ENCODE assay signal across 20 mouse cellular contexts in genomic region chr13:24253551-24253950, GRCm38 (mm10). TPM values are rescaled to one million over a fixed set of nuclear protein-coding genes. Genes with fewer than 3 reads are reported as not detected.
DNase-seq lines count a peak whose midpoint lies in the region; ATAC-seq and TF ChIP-seq lines count a peak whose summit lies in the region.
"Had no signal": no experiment of that assay in that cellular context is flagged by ENCODE, and none has a peak within 500 bp of the region (broad histone marks: within the 10 kb centered on the region; RNA-seq: fewer than 3 reads in every experiment).

No protein-coding gene starts in this region.

- H3K27ac ChIP-seq in heart, postnatal 0 days (ENCODE audit: low read depth) = peak overlapping the region; percentile 48
- H3K27ac ChIP-seq in heart, embryonic 10.5 days = no peak overlapping the region
- peak overlapping the region; percentile 3; the same call in 1 of the 2 replicates for H3K27ac ChIP-seq in layer of hippocampus, adult 2 months
- H3K27ac ChIP-seq in intestine, postnatal 0 days (ENCODE audit: low read depth, low read length) = no peak overlapping the region
- H3K27ac ChIP-seq: embryonic facial prominence, embryonic 10.5 days; embryonic facial prominence, embryonic 13.5 days; forebrain, embryonic 12.5 days; forebrain, embryonic 15.5 days; heart, embryonic 15.5 days; hindbrain, embryonic 12.5 days; hindbrain, embryonic 15.5 days had no signal

- no peak for TF ChIP-seq CTCF in heart, postnatal 0 days (IDR thresholded peaks at IDR 0.05; ENCODE audit: low read depth)
- no peak for TF ChIP-seq CTCF in layer of hippocampus, adult 2 months (conservative IDR thresholded peaks at IDR 0.05)
- TF ChIP-seq CTCF in intestine, postnatal 0 days (IDR thresholded peaks at IDR 0.05; ENCODE audit: low read depth) = no peak

- DNase-seq in frontal cortex, postnatal 10 days (ENCODE audit: low spot score in 2 of 2) = no peak
- no peak for DNase-seq in heart, postnatal 0 days (ENCODE audit: low spot score)
- no peak for DNase-seq in heart, embryonic 10.5 days (ENCODE audit: low spot score)
- no peak for DNase-seq in layer of hippocampus, adult 2 months (ENCODE audit: low spot score in 2 of 2)
- DNase-seq in layer of hippocampus, adult 9-10 months (ENCODE audit: low spot score) = no peak
- DNase-seq: adrenal gland, adult 8-10 months; cerebellum, adult 11-12 months; cerebellum, adult 8-10 months had no signal

- TF ChIP-seq EP300 in heart, postnatal 0 days (IDR thresholded peaks at IDR 0.05; ENCODE audit: low read depth) = no peak

- no peaks in the 10 kb centered on the region for H3K4me1 ChIP-seq in heart, postnatal 0 days (ENCODE audit: control insufficient read depth, insufficient read depth)
- peaks cover 15% of the 10 kb centered on the region; the same call in 1 of the 2 replicates for H3K4me1 ChIP-seq in heart, embryonic 10.5 days
- H3K4me1 ChIP-seq in intestine, postnatal 0 days (replicated peaks; ENCODE audit: control insufficient read depth, insufficient read depth, low read length) = 0 out of 2 replicates have a peak, but pooled peaks cover 6% of the 10 kb centered on the region
- H3K4me1 ChIP-seq: forebrain, embryonic 12.5 days; forebrain, embryonic 15.5 days; hindbrain, embryonic 12.5 days; hindbrain, embryonic 15.5 days had no signal

- ATAC-seq in frontal cortex, adult (ENCODE audit: low TSS enrichment) = 0 out of 2 replicates have a peak, but pooled peaks have one; percentile 28
- 0 out of 2 replicates have a peak, but pooled peaks have one; percentile 24 for ATAC-seq in heart, postnatal 0 days (ENCODE audit: insufficient read depth, low read depth)
- ATAC-seq in intestine, postnatal 0 days = peak; percentile 9; the same call in 1 of the 2 replicates
- ATAC-seq: activated CD4-positive, CD25-positive, alpha-beta regulatory T cell, adult 4 months; forebrain, embryonic 15.5 days had no signal

- no peak overlapping the region for H3K4me2 ChIP-seq in heart, postnatal 0 days (ENCODE audit: low read depth, low read length)
- H3K4me2 ChIP-seq in intestine, postnatal 0 days (replicated peaks; ENCODE audit: low read depth) = no peak overlapping the region
- H3K4me2 ChIP-seq: embryonic facial prominence, embryonic 13.5 days; forebrain, embryonic 12.5 days; forebrain, embryonic 15.5 days; heart, embryonic 12.5 days; heart, embryonic 15.5 days; hindbrain, embryonic 12.5 days; hindbrain, embryonic 15.5 days had no signal

- 45% methylated on average over 3 of the region's 3 CpGs for WGBS in heart, postnatal 0 days
- 87% methylated on average over 3 of the region's 3 CpGs for WGBS in heart, embryonic 10.5 days
- WGBS in intestine, postnatal 0 days = 49% methylated on average over 3 of the region's 3 CpGs

- H3K9me3 ChIP-seq in heart, postnatal 0 days (replicated peaks; ENCODE audit: control insufficient read depth, low read length) = no peaks in the 10 kb centered on the region
- no peaks in the 10 kb centered on the region for H3K9me3 ChIP-seq in heart, embryonic 10.5 days
- H3K9me3 ChIP-seq in intestine, postnatal 0 days (ENCODE audit: control insufficient read depth) = no peaks in the 10 kb centered on the region
- H3K9me3 ChIP-seq: embryonic facial prominence, embryonic 10.5 days; embryonic facial prominence, embryonic 13.5 days; forebrain, embryonic 12.5 days; forebrain, embryonic 15.5 days; heart, embryonic 12.5 days; heart, embryonic 15.5 days; hindbrain, embryonic 12.5 days; hindbrain, embryonic 15.5 days had no signal

- no peaks in the 10 kb centered on the region for H3K36me3 ChIP-seq in heart, postnatal 0 days (replicated peaks; ENCODE audit: control insufficient read depth, insufficient read depth, low read length)
- no peaks in the 10 kb centered on the region for H3K36me3 ChIP-seq in heart, embryonic 10.5 days
- H3K36me3 ChIP-seq in intestine, postnatal 0 days (ENCODE audit: control insufficient read depth, insufficient read depth) = no peaks in the 10 kb centered on the region
- H3K36me3 ChIP-seq: embryonic facial prominence, embryonic 10.5 days; embryonic facial prominence, embryonic 13.5 days; forebrain, embryonic 12.5 days; forebrain, embryonic 15.5 days; heart, embryonic 12.5 days; heart, embryonic 15.5 days; hindbrain, embryonic 12.5 days; hindbrain, embryonic 15.5 days had no signal

- no peak overlapping the region for H3K4me3 ChIP-seq in heart, postnatal 0 days (ENCODE audit: low read depth, low read length)
- H3K4me3 ChIP-seq in heart, embryonic 10.5 days = no peak overlapping the region
- no peak overlapping the region; the same call in 1 of the 2 replicates for H3K4me3 ChIP-seq in layer of hippocampus, adult 2 months
- no peak overlapping the region for H3K4me3 ChIP-seq in intestine, postnatal 0 days (ENCODE audit: low read depth, low read length)
- H3K4me3 ChIP-seq: embryonic facial prominence, embryonic 10.5 days; embryonic facial prominence, embryonic 13.5 days; erythroblast, embryonic 14.5 days; forebrain, embryonic 12.5 days; forebrain, embryonic 15.5 days; heart, embryonic 12.5 days; heart, embryonic 15.5 days; hindbrain, embryonic 12.5 days; hindbrain, embryonic 15.5 days had no signal

- H3K9ac ChIP-seq in heart, postnatal 0 days (replicated peaks; ENCODE audit: low read depth, low read length) = no peak overlapping the region
- no peak overlapping the region for H3K9ac ChIP-seq in intestine, postnatal 0 days (ENCODE audit: low read depth, low read length)
- H3K9ac ChIP-seq: embryonic facial prominence, embryonic 13.5 days; forebrain, embryonic 12.5 days; forebrain, embryonic 15.5 days; heart, embryonic 12.5 days; heart, embryonic 15.5 days; hindbrain, embryonic 12.5 days; hindbrain, embryonic 15.5 days had no signal

- H3K27me3 ChIP-seq in heart, postnatal 0 days (ENCODE audit: control insufficient read depth, insufficient read depth, low read length) = no peaks in the 10 kb centered on the region
- no peaks in the 10 kb centered on the region for H3K27me3 ChIP-seq in heart, embryonic 10.5 days (ENCODE audit: insufficient read depth, poor library complexity, severe bottlenecking)
- no peaks in the 10 kb centered on the region for H3K27me3 ChIP-seq in intestine, postnatal 0 days (replicated peaks; ENCODE audit: control insufficient read depth, insufficient read depth, low read length)
- H3K27me3 ChIP-seq: embryonic facial prominence, embryonic 13.5 days; forebrain, embryonic 12.5 days; forebrain, embryonic 15.5 days; heart, embryonic 12.5 days; heart, embryonic 15.5 days; hindbrain, embryonic 12.5 days; hindbrain, embryonic 15.5 days had no signal

RNA-seq across cellular contexts. Expression of gene Carmil1, which starts 27.0 kb away (rescaled TPM):
- 1.1 and 4.8 TPM in 2 replicates for total RNA-seq in heart, postnatal 0 days (2014; rRNA removed; ENCODE audit: low replicate concordance)
- polyA plus RNA-seq in heart, postnatal 0 days (2015; fragmentation: Nextera tagmentation; extraction: Ambion mirVana) = 2.6 and 4.3 TPM in 2 replicates
- polyA plus RNA-seq in heart, embryonic 10.5 days (2016; fragmentation: Nextera tagmentation; extraction: Ambion mirVana) = 13.5 and 21.8 TPM in 2 replicates
- 10 to 100 TPM; 37.0 to 47.9 TPM for total RNA-seq in layer of hippocampus, adult 2 months (2021)
- polyA plus RNA-seq in intestine, postnatal 0 days (2015; fragmentation: Nextera tagmentation; extraction: Ambion mirVana) = 25.6 and 25.9 TPM in 2 replicates

Comparison
In these comparisons a context has a peak if more than half of its experiments do, and no peak if none do; other contexts are left out.
1. H3K27ac ChIP-seq: peak in heart, postnatal 0 days (single experiment) and layer of hippocampus, adult 2 months (single experiment); none in heart, embryonic 10.5 days (single experiment) and intestine, postnatal 0 days (single experiment).
2. Peak in every context shown above with its lines, with median percentiles within 50 percentile points of each other: ATAC-seq.